Mouse (Mus musculus): ENCODE results near the gene Inpp4a.

The Inpp4a gene

DNA sequence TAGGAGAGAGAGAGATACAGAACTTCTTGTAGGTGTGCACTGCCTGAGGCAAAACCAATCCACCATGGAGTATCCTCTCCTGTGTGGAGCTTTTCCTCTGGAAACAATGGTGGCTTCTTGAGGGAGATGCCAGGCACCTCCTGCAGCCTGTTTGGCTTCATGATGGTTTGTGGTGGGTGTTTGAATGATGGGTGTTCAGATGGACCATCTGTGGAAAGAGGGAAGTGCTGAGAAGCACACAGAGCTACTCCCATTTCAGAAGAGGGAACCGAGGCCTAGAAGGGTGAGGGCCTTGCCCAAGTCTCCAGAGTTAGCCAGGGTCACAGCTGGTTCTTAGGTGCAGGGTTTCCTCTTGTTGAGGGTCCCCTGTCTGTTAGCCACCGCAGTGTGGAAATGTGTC lies 23.0 kb downstream of the Inpp4a start:
- no peak for DNase-seq (ENCODE audit: low read depth, low spot score)

DNA sequence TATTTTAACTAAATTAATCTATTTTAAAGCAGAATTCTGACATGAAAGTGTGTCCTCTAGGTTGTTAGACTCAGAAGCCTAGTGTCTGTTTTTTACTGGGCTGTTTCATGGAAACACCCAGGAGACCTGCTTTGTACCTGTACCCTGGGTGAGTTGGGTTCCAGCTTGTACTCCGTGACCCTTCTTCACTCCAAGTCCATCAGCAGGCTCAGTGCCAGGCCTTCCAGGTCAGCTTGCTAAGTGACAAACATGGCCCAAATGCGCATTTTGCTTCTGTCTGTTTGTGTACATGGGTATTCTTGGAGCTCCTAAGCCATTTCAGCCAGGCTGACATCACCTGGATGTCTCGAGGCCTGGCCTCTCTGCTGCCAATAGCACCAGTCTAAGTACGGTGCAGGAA lies 23.5 kb downstream of the Inpp4a start:
- no peak for DNase-seq (ENCODE audit: low read depth, low spot score)

- DNase-seq (ENCODE audit: low read depth, low spot score): no peak
Observed at GRCm38 (mm10) chr1:37324569-37324968, 24.9 kb downstream of the Inpp4a start.

- DNase-seq (ENCODE audit: low read depth, low spot score): no peak
Observed at GRCm38 (mm10) chr1:37327311-37327710, 27.6 kb downstream of the Inpp4a start.

- no peak for DNase-seq (ENCODE audit: low read depth, low spot score)
Observed at GRCm38 (mm10) chr1:37329132-37329531, 29.5 kb downstream of the Inpp4a start.

GRCm38 (mm10) chr1:37329831-37330230 lies 30.2 kb downstream of the Inpp4a start:
- no peak for DNase-seq (ENCODE audit: low read depth, low spot score)

GRCm38 (mm10) chr1:37332756-37333155 lies 33.1 kb downstream of the Inpp4a start:
- DNase-seq (ENCODE audit: low read depth, low spot score): no peak

GRCm38 (mm10) chr1:37333741-37334440 lies 34.2 kb downstream of the Inpp4a start:
- no peak for DNase-seq (ENCODE audit: low read depth, low spot score)

DNA sequence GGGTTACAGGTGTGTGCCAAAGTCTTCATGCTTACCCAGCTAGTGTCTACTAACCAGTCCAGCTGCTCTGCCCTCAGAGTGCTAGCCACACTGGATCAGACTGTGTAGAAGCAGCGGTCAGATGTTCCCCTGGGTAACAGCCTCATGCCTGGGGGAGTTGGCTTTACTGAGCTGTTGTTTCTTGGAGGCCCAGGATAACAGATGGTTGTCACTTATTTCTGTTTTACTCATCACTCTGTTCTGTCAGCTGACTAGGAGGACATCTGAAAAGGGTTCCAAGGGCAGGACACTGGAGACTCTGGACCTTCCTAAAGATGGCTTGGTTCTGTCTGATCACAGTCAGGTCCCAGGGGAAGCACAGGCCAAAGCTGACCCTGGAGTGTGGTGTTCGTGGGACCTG lies 36.4 kb downstream of the Inpp4a start:
- DNase-seq (ENCODE audit: low read depth, low spot score): no peak

DNA sequence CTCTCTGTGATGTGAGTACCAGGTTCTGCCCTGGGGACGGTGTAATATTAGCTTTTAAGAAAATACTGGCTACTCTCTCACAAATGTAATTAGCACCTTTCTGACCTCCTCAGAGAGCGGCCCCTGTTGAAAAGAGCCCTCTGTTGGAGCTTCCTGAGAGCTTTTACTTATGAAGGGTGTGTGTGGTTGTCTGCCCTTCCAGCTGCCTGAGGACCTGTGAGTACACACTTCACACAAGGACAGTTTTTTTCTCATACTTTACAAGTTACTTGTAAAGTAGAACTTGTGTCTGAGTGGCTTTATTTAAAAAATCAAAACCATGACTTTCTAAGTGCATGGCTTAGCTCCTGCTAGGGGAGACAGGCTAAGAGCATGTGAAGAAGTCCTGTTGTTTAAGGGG lies 37.1 kb downstream of the Inpp4a start:
- no peak for DNase-seq (ENCODE audit: low read depth, low spot score)

DNA sequence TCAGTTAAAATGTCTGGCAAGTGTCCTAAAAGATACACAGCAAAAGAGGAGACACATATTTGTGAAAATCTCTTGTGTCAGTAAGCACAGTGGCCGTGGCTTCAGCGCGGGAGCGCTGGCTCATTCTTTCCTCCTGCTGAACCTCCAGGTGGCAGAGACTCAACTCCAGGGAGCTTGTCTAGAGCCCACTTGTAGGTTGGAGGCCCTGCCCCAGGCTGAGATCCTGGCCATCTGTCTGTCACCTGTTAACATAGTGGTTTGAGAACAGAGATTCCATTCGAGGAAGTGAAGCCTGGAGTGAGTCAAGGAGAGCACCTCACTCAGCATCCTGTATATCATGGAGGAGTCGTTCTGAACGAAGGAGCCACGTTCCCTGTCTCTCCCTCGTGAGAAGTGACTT lies 37.6 kb downstream of the Inpp4a start:
- DNase-seq (ENCODE audit: low read depth, low spot score): no peak

DNA sequence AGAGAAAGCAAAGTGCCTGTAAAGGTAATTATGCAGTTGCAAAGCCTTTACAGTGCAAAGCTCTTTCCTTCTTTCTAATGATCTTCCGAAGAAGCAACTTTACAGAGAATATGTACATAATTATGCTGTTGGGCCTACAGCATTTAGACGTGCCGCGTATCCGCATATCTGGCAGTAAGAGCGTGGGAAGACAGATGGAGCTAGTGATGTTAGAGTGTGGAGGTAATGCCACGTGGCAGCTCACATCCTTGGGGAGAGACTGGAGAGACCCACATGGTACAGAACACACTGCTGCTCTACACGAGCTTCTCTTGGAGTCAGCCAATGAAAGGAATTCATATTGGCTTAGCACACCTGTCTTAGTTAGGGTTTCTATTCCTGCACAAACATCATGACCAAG lies 39.5 kb downstream of the Inpp4a start:
- peak; percentile 81 for DNase-seq (ENCODE audit: low read depth, low spot score)

DNA sequence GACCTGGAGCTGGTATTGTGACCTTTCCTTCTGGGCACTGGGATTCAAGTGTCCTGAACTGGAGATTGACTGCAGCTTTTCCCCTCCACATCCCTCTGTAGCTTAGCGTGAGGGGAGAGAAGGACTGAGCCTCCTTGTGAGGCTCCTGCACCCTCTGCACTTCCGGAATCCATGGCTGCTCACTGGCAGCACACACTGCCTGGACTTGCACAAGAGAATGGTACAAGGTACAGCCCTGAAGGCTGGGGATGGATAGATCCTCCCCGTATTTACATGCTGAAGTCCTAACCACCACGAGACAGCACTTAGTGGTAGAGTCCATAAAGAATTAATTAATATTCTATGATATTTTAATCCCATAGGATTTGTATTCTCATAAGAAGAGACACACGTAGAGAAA lies 41.7 kb downstream of the Inpp4a start:
- no peak for DNase-seq (ENCODE audit: low read depth, low spot score)

DNA sequence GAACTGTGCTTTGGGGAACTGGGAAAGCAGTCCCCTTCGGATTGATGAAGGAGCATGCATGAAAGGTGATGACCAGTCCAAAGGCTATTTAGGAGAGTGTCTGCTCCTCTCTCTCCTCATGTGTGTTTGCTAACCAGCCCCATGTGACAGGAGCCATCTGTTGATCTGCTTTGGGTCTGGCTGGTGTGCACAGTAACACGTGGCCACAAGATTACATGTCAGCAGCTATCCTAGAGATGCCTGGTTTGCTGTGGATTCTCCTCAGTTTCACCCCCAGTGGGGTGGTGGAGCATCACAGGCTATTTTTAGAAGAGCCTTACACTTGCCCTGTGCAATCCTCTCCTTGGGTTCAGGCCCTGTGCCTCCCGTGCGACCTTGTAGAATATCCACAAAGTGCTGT lies 42.2 kb downstream of the Inpp4a start:
- DNase-seq (ENCODE audit: low read depth, low spot score): no peak

DNA sequence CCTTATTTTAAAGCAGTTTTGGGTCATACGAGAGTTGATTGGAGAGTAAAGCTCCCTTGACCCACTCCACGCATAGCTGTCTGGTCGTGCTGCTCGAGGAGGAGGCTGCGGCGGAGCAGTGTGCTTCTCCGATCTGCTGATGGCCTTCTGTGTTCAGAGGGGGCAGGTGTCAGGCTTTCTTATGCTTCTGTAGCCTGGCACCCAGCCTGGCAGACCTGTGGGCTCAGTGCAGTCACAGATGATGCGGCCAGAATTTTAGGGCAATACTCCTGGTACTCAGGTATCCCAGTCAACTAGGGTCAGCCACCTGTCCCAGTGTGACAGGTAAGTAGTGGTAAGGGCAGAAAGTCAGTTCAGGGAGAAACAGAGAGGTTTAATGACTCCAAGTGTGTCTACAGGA lies 42.9 kb downstream of the Inpp4a start:
- DNase-seq (ENCODE audit: low read depth, low spot score): no peak

DNA sequence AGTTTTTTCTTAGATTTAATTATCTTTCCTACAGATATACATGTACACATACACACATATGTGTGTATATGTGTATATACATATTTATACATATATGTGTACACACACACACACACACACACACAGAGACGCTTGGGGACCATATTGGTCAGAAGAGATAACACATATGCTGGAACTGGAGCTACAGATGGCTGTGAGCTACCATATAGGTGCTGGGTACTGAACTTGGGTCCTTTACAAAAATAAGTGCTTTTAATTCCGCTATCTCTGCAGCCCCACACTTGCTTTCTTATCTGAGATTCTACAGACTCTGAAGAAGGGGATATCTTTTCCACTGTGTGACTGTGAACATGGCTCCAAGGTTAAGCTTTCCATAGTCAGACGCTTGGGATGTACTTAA lies 43.6 kb downstream of the Inpp4a start:
- no peak for DNase-seq (ENCODE audit: low read depth, low spot score)

GRCm38 (mm10) chr1:37344223-37344916 lies 44.7 kb downstream of the Inpp4a start:
- DNase-seq (ENCODE audit: low read depth, low spot score): no peak

DNA sequence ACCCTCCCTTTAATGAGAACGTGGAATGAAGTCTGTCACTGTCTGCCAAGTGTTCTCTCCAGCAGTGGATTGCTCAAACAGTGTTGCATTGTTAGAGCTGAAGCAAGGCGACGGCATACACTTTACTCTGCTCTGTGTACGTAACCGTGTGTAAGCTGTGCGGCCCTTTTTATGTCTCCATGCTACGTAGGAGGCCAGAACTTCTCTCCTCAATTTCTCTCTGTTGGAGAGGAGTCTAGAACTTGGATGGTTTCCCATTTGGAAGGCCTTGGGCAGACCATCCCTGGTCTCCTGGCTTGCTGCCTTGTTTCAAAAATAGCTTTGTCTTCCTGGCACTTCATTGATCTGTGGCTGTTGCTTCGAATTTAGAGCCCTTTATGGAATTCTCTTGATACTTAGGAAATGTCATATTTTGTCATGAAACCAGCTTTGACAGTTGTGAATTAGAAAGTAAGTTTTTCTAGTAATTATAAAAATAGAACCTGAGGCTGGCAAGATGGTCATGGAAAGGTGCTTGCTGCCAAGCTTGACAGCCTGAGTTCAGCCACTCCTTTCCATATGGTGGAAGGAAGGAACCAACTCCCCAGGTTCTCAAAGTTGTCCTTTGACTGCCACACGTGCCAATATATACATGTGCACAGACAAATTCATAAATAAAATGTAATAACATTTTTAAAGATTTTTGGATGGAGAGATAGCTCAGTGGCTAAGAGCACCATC lies 47.9 kb downstream of the Inpp4a start:
- no peak for DNase-seq (ENCODE audit: low read depth, low spot score)

GRCm38 (mm10) chr1:37350886-37351651 lies 51.4 kb downstream of the Inpp4a start:
- peak; percentile 90 for DNase-seq (ENCODE audit: low read depth, low spot score)

- no peak for DNase-seq (ENCODE audit: low read depth, low spot score)
Observed at GRCm38 (mm10) chr1:37351961-37352360, 52.3 kb downstream of the Inpp4a start.

GRCm38 (mm10) chr1:37353456-37353855 lies 53.8 kb downstream of the Inpp4a start:
- no peak for DNase-seq (ENCODE audit: low read depth, low spot score)

GRCm38 (mm10) chr1:37355492-37355891 lies 55.8 kb downstream of the Inpp4a start:
- DNase-seq (ENCODE audit: low read depth, low spot score): no peak
